ENCODE assay signal across 39 mouse cellular contexts in genomic region chrX:57182470-57182869, GRCm38 (mm10). TPM values are rescaled to one million over a fixed set of nuclear protein-coding genes. Genes with fewer than 3 reads are reported as not detected.
"Had no signal": no experiment of that assay in that cellular context is flagged by ENCODE, and none has a peak within 500 bp of the region (broad histone marks: within the 10 kb centered on the region; RNA-seq: fewer than 3 reads in every experiment).

No protein-coding gene starts in this region.

- DNase-seq: cerebellum, adult 9-10 months; cerebellum, adult 9-11 months; cerebellum, postnatal 10 days; cerebellum, postnatal 14 days; cerebellum, postnatal 25 days; cerebellum, postnatal 36 days; embryo, embryonic 11 days; forebrain, postnatal 0 days; gastrocnemius, adult 2 months; gastrocnemius, postnatal 10 days; gastrocnemius, postnatal 14 days; gastrocnemius, postnatal 25 days; gastrocnemius, postnatal 36 days; heart, adult 11 months; heart, adult 18-20 months; heart, adult 2 months had no signal

- H3K9ac ChIP-seq: embryonic facial prominence, embryonic 12.5 days; embryonic facial prominence, embryonic 13.5 days; embryonic facial prominence, embryonic 15.5 days; forebrain, embryonic 12.5 days; forebrain, embryonic 13.5 days; forebrain, embryonic 15.5 days; forebrain, postnatal 0 days had no signal

- H3K36me3 ChIP-seq: embryonic facial prominence, embryonic 10.5 days; embryonic facial prominence, embryonic 12.5 days; embryonic facial prominence, embryonic 13.5 days; embryonic facial prominence, embryonic 15.5 days; forebrain, embryonic 10.5 days; forebrain, embryonic 12.5 days; forebrain, embryonic 15.5 days had no signal

- H3K4me2 ChIP-seq: embryonic facial prominence, embryonic 12.5 days; embryonic facial prominence, embryonic 13.5 days; embryonic facial prominence, embryonic 15.5 days; forebrain, embryonic 12.5 days; forebrain, embryonic 13.5 days; forebrain, embryonic 15.5 days had no signal

- H3K4me3 ChIP-seq: embryonic facial prominence, embryonic 10.5 days; embryonic facial prominence, embryonic 12.5 days; embryonic facial prominence, embryonic 13.5 days; embryonic facial prominence, embryonic 15.5 days; erythroblast, embryonic 14.5 days; forebrain, embryonic 10.5 days; forebrain, embryonic 12.5 days; forebrain, embryonic 13.5 days; forebrain, embryonic 15.5 days; gastrocnemius, adult 2 months; heart, adult 2 months had no signal

- H3K27me3 ChIP-seq: embryonic facial prominence, embryonic 12.5 days; embryonic facial prominence, embryonic 13.5 days; embryonic facial prominence, embryonic 15.5 days; forebrain, embryonic 12.5 days; forebrain, embryonic 13.5 days; forebrain, embryonic 15.5 days had no signal

- H3K4me1 ChIP-seq: embryonic facial prominence, embryonic 10.5 days; embryonic facial prominence, embryonic 12.5 days; embryonic facial prominence, embryonic 13.5 days; embryonic facial prominence, embryonic 15.5 days; forebrain, embryonic 10.5 days; forebrain, embryonic 12.5 days; forebrain, embryonic 13.5 days; forebrain, embryonic 15.5 days had no signal

- H3K27ac ChIP-seq: embryonic facial prominence, embryonic 10.5 days; embryonic facial prominence, embryonic 12.5 days; embryonic facial prominence, embryonic 13.5 days; embryonic facial prominence, embryonic 15.5 days; forebrain, embryonic 10.5 days; forebrain, embryonic 12.5 days; forebrain, embryonic 13.5 days; forebrain, embryonic 15.5 days; gastrocnemius, adult 2 months; heart, adult 2 months had no signal

- H3K9me3 ChIP-seq: embryonic facial prominence, embryonic 10.5 days; embryonic facial prominence, embryonic 12.5 days; embryonic facial prominence, embryonic 13.5 days; embryonic facial prominence, embryonic 15.5 days; forebrain, embryonic 10.5 days; forebrain, embryonic 12.5 days; forebrain, embryonic 13.5 days; forebrain, embryonic 15.5 days had no signal

RNA-seq across cellular contexts. Expression of gene Cd40lg, which starts 29.5 kb away (rescaled TPM):
- total RNA-seq: common myeloid progenitor, adult 5-6 weeks; forebrain, postnatal 0 days; gastrocnemius, adult 18-20 months; gastrocnemius, adult 2 months; gastrocnemius, adult 8-10 months; gastrocnemius, postnatal 10 days; gastrocnemius, postnatal 14 days; gastrocnemius, postnatal 25 days; gastrocnemius, postnatal 36 days; gastrocnemius, postnatal 4 days; granulocyte monocyte progenitor cell, adult 5-6 weeks; heart, adult 2 months; heart, adult 8-10 months had no signal
- polyA plus RNA-seq: cortical plate, adult 2 months; embryonic facial prominence, embryonic 10.5 days; embryonic facial prominence, embryonic 11.5 days; embryonic facial prominence, embryonic 12.5 days; embryonic facial prominence, embryonic 13.5 days; embryonic facial prominence, embryonic 14.5 days; embryonic facial prominence, embryonic 15.5 days; erythroblast, embryonic 14.5 days; forebrain, embryonic 10.5 days; forebrain, embryonic 11.5 days; forebrain, embryonic 12.5 days; forebrain, embryonic 13.5 days; forebrain, embryonic 14.5 days; forebrain, embryonic 15.5 days; forebrain, embryonic 16.5 days; forebrain, postnatal 0 days; frontal cortex, adult 2 months; gonadal fat pad, adult 2 months had no signal
